Mouse (Mus musculus) thymus, adult 2 months (tissue): Measurements from ENCODE around the gene Mab21l3.
A peak's percentile ranks its signal among the peaks of the same experiment; 100 is the strongest.

Source experiments
- CTCF ChIP-seq: fragments of 200-500 bp; IDR thresholded peaks from 2 replicates; pipeline ENCODE4 v1.5.1; 2012; ENCODE audit warnings: mild to moderate bottlenecking, control low read depth, low read length, moderate library complexity, borderline replicate concordance; ENCODE audit not compliant: control insufficient read depth, poor library complexity, insufficient read depth; ENCODE audit errors: extremely low read depth
- POLR2A ChIP-seq: fragments of 200-500 bp; IDR thresholded peaks from 2 replicates; pipeline ENCODE4 v1.6.1; 2012; ENCODE audit warnings: mild to moderate bottlenecking, low read length, control low read depth, moderate library complexity; ENCODE audit not compliant: control insufficient read depth, poor library complexity, insufficient read depth; ENCODE audit errors: extremely low read depth

DNA sequence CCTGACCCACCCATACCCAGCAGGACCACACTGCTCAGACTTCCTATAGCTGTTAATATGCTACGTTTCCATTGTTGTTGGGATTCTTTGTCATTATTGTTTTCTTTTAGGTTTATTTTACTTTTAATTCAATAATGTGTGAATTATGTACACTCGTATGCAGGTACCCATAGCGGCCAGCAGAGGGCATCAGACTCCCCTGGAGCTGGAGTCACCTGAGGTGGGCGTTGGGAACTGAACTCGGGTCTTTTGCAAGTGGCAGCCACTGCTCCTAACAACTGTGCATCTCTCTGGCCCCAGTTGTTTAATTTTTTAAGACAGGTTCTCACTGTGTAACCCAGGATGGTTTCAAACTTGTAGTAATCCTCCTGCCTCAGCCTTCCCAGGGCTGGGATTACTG lies 26.7 kb downstream of the Mab21l3 start:
- TF ChIP-seq POLR2A (no peak), CTCF (peak; percentile 58; the same call in 1 of the 2 replicates)
